ENCODE assay signal across 8 mouse cellular contexts in genomic region chr7:56018446-56018971, GRCm38 (mm10). TPM values are rescaled to one million over a fixed set of nuclear protein-coding genes. Genes with fewer than 3 reads are reported as not detected.
DNase-seq lines count a peak whose midpoint lies in the region; ATAC-seq and TF ChIP-seq lines count a peak whose summit lies in the region.

No protein-coding gene starts in this region.

- no peaks in the 10 kb centered on the region for H3K4me1 ChIP-seq in hindbrain, postnatal 0 days (ENCODE audit: insufficient read depth, low read length)
- peaks cover 2% of the 10 kb centered on the region; the same call in 1 of the 2 replicates for H3K4me1 ChIP-seq in midbrain, embryonic 11.5 days (ENCODE audit: control insufficient read depth, insufficient read depth, low read length)

- ATAC-seq in common myeloid progenitor, adult 5-6 weeks (replicated peaks; ENCODE audit: low read depth, poor library complexity, severe bottlenecking), result peak; percentile 45
- ATAC-seq in hindbrain, postnatal 0 days, result peak; percentile 9; the same call in 1 of the 2 replicates
- peak; percentile 36 for ATAC-seq in midbrain, embryonic 11.5 days (ENCODE audit: low FRiP score)

- peak; percentile 5 for DNase-seq in left cerebral cortex, postnatal 4 days
- DNase-seq in left cerebral cortex, adult 18-20 months (ENCODE audit: low spot score in 2 of 2), result no peak
- no peak for DNase-seq in hindbrain, postnatal 0 days (ENCODE audit: low spot score)
- peak; percentile 83 for DNase-seq in midbrain, embryonic 11.5 days (ENCODE audit: low spot score, missing footprints)
- no peak for DNase-seq in adipocyte (ENCODE audit: low spot score)
- no peak for DNase-seq in left cerebral cortex, adult 9 months (ENCODE audit: low spot score in 2 of 2)
- no peak for DNase-seq in adrenal gland, postnatal 36 days

- no peaks in the 10 kb centered on the region for H3K9me3 ChIP-seq in hindbrain, postnatal 0 days (ENCODE audit: low read length)
- H3K9me3 ChIP-seq in midbrain, embryonic 11.5 days (ENCODE audit: control insufficient read depth, low read length), result no peaks in the 10 kb centered on the region

- peak overlapping the region; percentile 79 for H3K9ac ChIP-seq in hindbrain, postnatal 0 days (replicated peaks; ENCODE audit: low read length)
- H3K9ac ChIP-seq in midbrain, embryonic 11.5 days (ENCODE audit: low read length), result peak overlapping the region; percentile 76; the same call in 1 of the 2 replicates

- H3K4me2 ChIP-seq in hindbrain, postnatal 0 days (ENCODE audit: low read depth, low read length), result peak overlapping the region; percentile 78
- H3K4me2 ChIP-seq in midbrain, embryonic 11.5 days, result peak overlapping the region; percentile 77

- intact Hi-C loops in left cerebral cortex, postnatal 4 days (cut with DNase I), result no loop called here

- TF ChIP-seq CTCF in hindbrain, postnatal 0 days (IDR thresholded peaks at IDR 0.05; ENCODE audit: low read depth), result no peak

- H3K36me3 ChIP-seq in hindbrain, postnatal 0 days (ENCODE audit: insufficient read depth, low read length), result no peaks in the 10 kb centered on the region
- no peaks in the 10 kb centered on the region for H3K36me3 ChIP-seq in midbrain, embryonic 11.5 days (ENCODE audit: control insufficient read depth, insufficient read depth, low read length)

- H3K4me3 ChIP-seq in hindbrain, postnatal 0 days (ENCODE audit: low read length), result peak overlapping the region; percentile 74
- peak overlapping the region; percentile 58 for H3K4me3 ChIP-seq in midbrain, embryonic 11.5 days (ENCODE audit: low read depth, low read length)

- peak overlapping the region; percentile 81 for H3K27ac ChIP-seq in hindbrain, postnatal 0 days
- peak overlapping the region; percentile 53; the same call in 1 of the 2 replicates for H3K27ac ChIP-seq in midbrain, embryonic 11.5 days (ENCODE audit: low read depth, low read length)

- 44% methylated on average over 7 of the region's 7 CpGs for WGBS in hindbrain, postnatal 0 days
- WGBS in midbrain, embryonic 11.5 days, result 49% methylated on average over 7 of the region's 7 CpGs

- no peaks in the 10 kb centered on the region for H3K27me3 ChIP-seq in hindbrain, postnatal 0 days (ENCODE audit: insufficient read depth, low read length)
- no peaks in the 10 kb centered on the region for H3K27me3 ChIP-seq in midbrain, embryonic 11.5 days (ENCODE audit: control insufficient read depth, insufficient read depth, low read length)

RNA-seq across cellular contexts. Expression of gene Nipa1, which starts 1.2 kb away (rescaled TPM):
- 10 to 100 TPM; 65.4 to 66.1 TPM for total RNA-seq in left cerebral cortex, postnatal 4 days (2021)
- total RNA-seq in left cerebral cortex, adult 18-20 months (2021), result 10 to 100 TPM; 61.8 to 64.3 TPM
- 10.6 and 10.7 TPM in 2 replicates for total RNA-seq in common myeloid progenitor, adult 5-6 weeks (2017)
- 43.5 and 48.0 TPM in 2 replicates for total RNA-seq in hindbrain, postnatal 0 days (2014; rRNA removed)
- 30.7 and 31.4 TPM in 2 replicates for polyA plus RNA-seq in hindbrain, postnatal 0 days (2015; fragmentation: Nextera tagmentation; extraction: Ambion mirVana)
- polyA plus RNA-seq in midbrain, embryonic 11.5 days (2014; fragmentation: Nextera tagmentation; extraction: Ambion mirVana), result 10.2 and 10.9 TPM in 2 replicates
- 1 to 10 TPM; 6.2 to 8.4 TPM for total RNA-seq in adrenal gland, postnatal 36 days (2021)

RNA-seq across cellular contexts. Expression of gene Herc2, which starts 31.5 kb away (rescaled TPM):
- 100 to 1,000 TPM; 130 to 131 TPM for total RNA-seq in left cerebral cortex, postnatal 4 days (2021)
- total RNA-seq in left cerebral cortex, adult 18-20 months (2021), result 100 to 1,000 TPM; 128 to 129 TPM
- total RNA-seq in common myeloid progenitor, adult 5-6 weeks (2017), result 28.6 and 37.7 TPM in 2 replicates
- total RNA-seq in hindbrain, postnatal 0 days (2014; rRNA removed), result 82.1 and 89.2 TPM in 2 replicates
- 41.3 and 41.8 TPM in 2 replicates for polyA plus RNA-seq in hindbrain, postnatal 0 days (2015; fragmentation: Nextera tagmentation; extraction: Ambion mirVana)
- polyA plus RNA-seq in midbrain, embryonic 11.5 days (2014; fragmentation: Nextera tagmentation; extraction: Ambion mirVana), result 24.4 and 27.6 TPM in 2 replicates
- total RNA-seq in adrenal gland, postnatal 36 days (2021), result 10 to 100 TPM; 64.1 to 82.4 TPM

RNA-seq across cellular contexts. Expression of gene Nipa2, which starts 56.2 kb away (rescaled TPM):
- total RNA-seq in left cerebral cortex, postnatal 4 days (2021), result 10 to 100 TPM; 43.1 to 52.5 TPM
- total RNA-seq in left cerebral cortex, adult 18-20 months (2021), result 10 to 100 TPM; 46.9 to 54.7 TPM
- 26.8 and 33.6 TPM in 2 replicates for total RNA-seq in common myeloid progenitor, adult 5-6 weeks (2017)
- total RNA-seq in hindbrain, postnatal 0 days (2014; rRNA removed), result 26.1 and 29.4 TPM in 2 replicates
- polyA plus RNA-seq in hindbrain, postnatal 0 days (2015; fragmentation: Nextera tagmentation; extraction: Ambion mirVana), result 37.3 and 38.9 TPM in 2 replicates
- 44.8 and 48.0 TPM in 2 replicates for polyA plus RNA-seq in midbrain, embryonic 11.5 days (2014; fragmentation: Nextera tagmentation; extraction: Ambion mirVana)
- total RNA-seq in adrenal gland, postnatal 36 days (2021), result 10 to 100 TPM; 51.6 to 57.7 TPM

Comparison
In these comparisons a context has a peak if more than half of its experiments do, and no peak if none do; other contexts are left out.
1. DNase-seq: peak in left cerebral cortex, postnatal 4 days (single experiment) and midbrain, embryonic 11.5 days (single experiment); none in left cerebral cortex, adult 18-20 months (0 of 2), hindbrain, postnatal 0 days (single experiment), adipocyte (single experiment), left cerebral cortex, adult 9 months (0 of 2) and adrenal gland, postnatal 36 days (0 of 2).
2. Peak in every context shown above with its lines, with median percentiles within 50 percentile points of each other: ATAC-seq.